In genomic region chr2:51429716-51430115, GRCm38 (mm10) we compare ENCODE assay signal across 27 mouse cellular contexts.
A peak's percentile ranks its signal among the peaks of the same experiment; 100 is the strongest.
DNase-seq lines count a peak whose midpoint lies in the region; ATAC-seq and TF ChIP-seq lines count a peak whose summit lies in the region.
"Had no signal": no experiment of that assay in that cellular context is flagged by ENCODE, and none has a peak within 500 bp of the region (broad histone marks: within the 10 kb centered on the region; RNA-seq: fewer than 3 reads in every experiment).

No protein-coding gene starts in this region.

- no peak for TF ChIP-seq POLR2A in lung, adult 2 months (IDR thresholded peaks at IDR 0.05; ENCODE audit: borderline replicate concordance, extremely low read depth, low read depth, low read length)

- ATAC-seq in lung, embryonic 14.5 days (ENCODE audit: insufficient read depth) = no peak
- ATAC-seq in heart, embryonic 15.5 days (replicated peaks; ENCODE audit: insufficient number of reproducible peaks, insufficient read depth, low FRiP score, low read depth) = peak; percentile 82
- no peak for ATAC-seq in intestine, postnatal 0 days
- ATAC-seq: activated CD4-positive, CD25-positive, alpha-beta regulatory T cell, adult 4 months; forebrain, embryonic 15.5 days; hindbrain, postnatal 0 days; intestine, embryonic 15.5 days; midbrain, embryonic 16.5 days had no signal

- TF ChIP-seq CTCF in lung, embryonic 14.5 days (IDR thresholded peaks at IDR 0.05; ENCODE audit: low read depth) = no peak
- TF ChIP-seq CTCF in lung, adult 2 months (IDR thresholded peaks at IDR 0.05; ENCODE audit: insufficient read depth, low read length) = no peak
- TF ChIP-seq CTCF in intestine, postnatal 0 days (IDR thresholded peaks at IDR 0.05; ENCODE audit: low read depth) = no peak

- no peak overlapping the region for H3K27ac ChIP-seq in lung, embryonic 14.5 days (ENCODE audit: low read depth)
- 0 out of 2 replicates have a peak overlapping the region, but pooled peaks have one; percentile 61 for H3K27ac ChIP-seq in heart, embryonic 15.5 days
- no peak overlapping the region for H3K27ac ChIP-seq in intestine, postnatal 0 days (ENCODE audit: low read depth, low read length)
- H3K27ac ChIP-seq: embryonic facial prominence, embryonic 10.5 days; embryonic facial prominence, embryonic 15.5 days; forebrain, embryonic 15.5 days; hindbrain, postnatal 0 days; intestine, embryonic 15.5 days; limb, embryonic 10.5 days; limb, embryonic 15.5 days; liver, embryonic 13.5 days had no signal

- H3K9ac ChIP-seq in lung, embryonic 14.5 days = no peak overlapping the region
- H3K9ac ChIP-seq in heart, embryonic 15.5 days = no peak overlapping the region
- H3K9ac ChIP-seq in intestine, postnatal 0 days (ENCODE audit: low read depth, low read length) = no peak overlapping the region
- H3K9ac ChIP-seq: embryonic facial prominence, embryonic 15.5 days; forebrain, embryonic 15.5 days; intestine, embryonic 15.5 days; limb, embryonic 15.5 days; liver, embryonic 13.5 days had no signal

- H3K9me3 ChIP-seq in lung, embryonic 14.5 days (ENCODE audit: low read depth, low read length) = no peaks in the 10 kb centered on the region
- H3K9me3 ChIP-seq in heart, embryonic 15.5 days (replicated peaks) = no peaks in the 10 kb centered on the region
- H3K9me3 ChIP-seq in intestine, postnatal 0 days (ENCODE audit: control insufficient read depth) = no peaks in the 10 kb centered on the region
- H3K9me3 ChIP-seq: embryonic facial prominence, embryonic 10.5 days; embryonic facial prominence, embryonic 15.5 days; forebrain, embryonic 15.5 days; intestine, embryonic 15.5 days; limb, embryonic 10.5 days; limb, embryonic 15.5 days; liver, embryonic 13.5 days had no signal

- H3K4me3 ChIP-seq in lung, embryonic 14.5 days (ENCODE audit: low read depth, low read length) = no peak overlapping the region
- H3K4me3 ChIP-seq in lung, adult 2 months (replicated peaks; ENCODE audit: extremely low read depth, low read depth, low read length) = no peak overlapping the region
- H3K4me3 ChIP-seq in heart, embryonic 15.5 days = no peak overlapping the region
- H3K4me3 ChIP-seq in intestine, postnatal 0 days (ENCODE audit: low read depth, low read length) = no peak overlapping the region
- H3K4me3 ChIP-seq: embryonic facial prominence, embryonic 10.5 days; embryonic facial prominence, embryonic 15.5 days; forebrain, embryonic 15.5 days; intestine, embryonic 15.5 days; limb, embryonic 10.5 days; limb, embryonic 15.5 days; liver, embryonic 13.5 days had no signal

- H3K4me2 ChIP-seq in lung, embryonic 14.5 days = no peak overlapping the region
- no peak overlapping the region for H3K4me2 ChIP-seq in heart, embryonic 15.5 days
- H3K4me2 ChIP-seq in intestine, postnatal 0 days (replicated peaks; ENCODE audit: low read depth) = no peak overlapping the region
- H3K4me2 ChIP-seq: embryonic facial prominence, embryonic 15.5 days; forebrain, embryonic 15.5 days; intestine, embryonic 15.5 days; limb, embryonic 15.5 days; liver, embryonic 13.5 days had no signal

- DNase-seq in lung, embryonic 14.5 days = peak; percentile 82
- no peak for DNase-seq in lung, adult 2 months
- peak; percentile 34 for DNase-seq in heart, adult 8-10 months (ENCODE audit: low spot score)
- no peak for DNase-seq in layer of hippocampus, adult 11-12 months (ENCODE audit: low spot score)
- DNase-seq in spleen, postnatal 4 days (ENCODE audit: low spot score in 2 of 2) = no peak
- DNase-seq: adrenal gland, adult 8-10 months; cerebellum, adult 8-10 months; cerebellum, postnatal 25 days; gastrocnemius, postnatal 25 days; kidney, adult 8-10 months; kidney, postnatal 10 days; layer of hippocampus, adult 9-11 months; liver, embryonic 13.5 days; lung, adult 18-20 months; lung, postnatal 14 days; right cerebral cortex, postnatal 4 days had no signal

- 33% methylated on average over 5 of the region's 5 CpGs for WGBS in lung, embryonic 14.5 days
- WGBS in lung, adult 2 months = 52% methylated on average over 5 of the region's 5 CpGs
- WGBS in heart, embryonic 15.5 days = 18% methylated on average over 5 of the region's 5 CpGs
- WGBS in intestine, postnatal 0 days = 62% methylated on average over 5 of the region's 5 CpGs

- no peaks in the 10 kb centered on the region for H3K4me1 ChIP-seq in lung, embryonic 14.5 days (ENCODE audit: insufficient read depth)
- H3K4me1 ChIP-seq in lung, adult 2 months (ENCODE audit: control insufficient read depth, insufficient read depth, low read length) = no peaks in the 10 kb centered on the region
- 0 out of 2 replicates have a peak, but pooled peaks cover 3% of the 10 kb centered on the region for H3K4me1 ChIP-seq in heart, embryonic 15.5 days (replicated peaks)
- H3K4me1 ChIP-seq in intestine, postnatal 0 days (replicated peaks; ENCODE audit: control insufficient read depth, insufficient read depth, low read length) = no peaks in the 10 kb centered on the region
- H3K4me1 ChIP-seq: embryonic facial prominence, embryonic 10.5 days; embryonic facial prominence, embryonic 15.5 days; forebrain, embryonic 15.5 days; intestine, embryonic 15.5 days; limb, embryonic 10.5 days; limb, embryonic 15.5 days; liver, embryonic 13.5 days had no signal

- H3K27me3 ChIP-seq in lung, embryonic 14.5 days (ENCODE audit: insufficient read depth, low read length) = no peaks in the 10 kb centered on the region
- no peaks in the 10 kb centered on the region for H3K27me3 ChIP-seq in heart, embryonic 15.5 days
- no peaks in the 10 kb centered on the region for H3K27me3 ChIP-seq in intestine, postnatal 0 days (replicated peaks; ENCODE audit: control insufficient read depth, insufficient read depth, low read length)
- H3K27me3 ChIP-seq: embryonic facial prominence, embryonic 15.5 days; forebrain, embryonic 15.5 days; intestine, embryonic 15.5 days; limb, embryonic 15.5 days; liver, embryonic 13.5 days had no signal

- no peaks in the 10 kb centered on the region for H3K36me3 ChIP-seq in lung, embryonic 14.5 days (ENCODE audit: insufficient read depth)
- H3K36me3 ChIP-seq in heart, embryonic 15.5 days = no peaks in the 10 kb centered on the region
- no peaks in the 10 kb centered on the region for H3K36me3 ChIP-seq in intestine, postnatal 0 days (ENCODE audit: control insufficient read depth, insufficient read depth)
- H3K36me3 ChIP-seq: embryonic facial prominence, embryonic 10.5 days; embryonic facial prominence, embryonic 15.5 days; forebrain, embryonic 15.5 days; intestine, embryonic 15.5 days; limb, embryonic 10.5 days; limb, embryonic 15.5 days; liver, embryonic 13.5 days had no signal

Comparison
In these comparisons a context has a peak if more than half of its experiments do, and no peak if none do; other contexts are left out.
1. DNase-seq: peak in lung, embryonic 14.5 days (single experiment) and heart, adult 8-10 months (single experiment); none in lung, adult 2 months (single experiment), layer of hippocampus, adult 11-12 months (single experiment) and spleen, postnatal 4 days (0 of 2).